Mouse (Mus musculus): ENCODE measurements at regions not wholly inside any gene's neighbourhood (a gene's known extent, or its start where the extent isn't known, plus 50 kb on each side); places are given as distances from the start of the nearest gene placed in this dataset.
"Not testable (repeated sequence)": the region's sequence is repeated elsewhere in the genome, so short reads cannot be mapped to it uniquely, and the experiment has no call there.

- H3K27ac ChIP-seq: no peak overlapping the region
- H3K9me3 ChIP-seq: no peaks in the 10 kb centered on the region
- no peaks in the 10 kb centered on the region for H3K36me3 ChIP-seq (replicated peaks)
- WGBS: 87% methylated on average over 5 of the region's 5 CpGs
- H3K4me1 ChIP-seq: peaks cover 8% of the 10 kb centered on the region
- H3K27me3 ChIP-seq (ENCODE audit: poor library complexity, severe bottlenecking): no peaks in the 10 kb centered on the region
- no peak for DNase-seq (ENCODE audit: extremely low spot score, low spot score)
- H3K4me3 ChIP-seq: no peak overlapping the region
Measured at GRCm38 (mm10) chr6:6371444-6372093, 154.6 kb upstream of the Slc25a13 start.

GRCm38 (mm10) chr6:6364037-6364436, 147.1 kb upstream of the Slc25a13 start:
- Histone ChIP-seq H3K27me3 (ENCODE audit: poor library complexity, severe bottlenecking) (no peaks in the 10 kb centered on the region), H3K4me1 (0 out of 2 replicates have a peak, but pooled peaks cover 10% of the 10 kb centered on the region), H3K4me3 (no peak overlapping the region), H3K36me3 (replicated peaks) (no peaks in the 10 kb centered on the region), H3K27ac (no peak overlapping the region), H3K9me3 (no peaks in the 10 kb centered on the region)
- peak; percentile 29 for DNase-seq (ENCODE audit: extremely low spot score, low spot score)
- WGBS: 61% methylated on average over 4 of the region's 4 CpGs

- no peaks in the 10 kb centered on the region for H3K36me3 ChIP-seq (replicated peaks)
- WGBS: 79% methylated on average over 4 of the region's 4 CpGs
- no peak for DNase-seq (ENCODE audit: extremely low spot score, low spot score)
- no peaks in the 10 kb centered on the region for H3K9me3 ChIP-seq
- H3K27me3 ChIP-seq (ENCODE audit: poor library complexity, severe bottlenecking): no peaks in the 10 kb centered on the region
- 0 out of 2 replicates have a peak, but pooled peaks cover 9% of the 10 kb centered on the region for H3K4me1 ChIP-seq
- H3K27ac ChIP-seq: no peak overlapping the region
- H3K4me3 ChIP-seq: no peak overlapping the region
Measured at GRCm38 (mm10) chr6:6362678-6363354, 145.8 kb upstream of the Slc25a13 start.

DNA sequence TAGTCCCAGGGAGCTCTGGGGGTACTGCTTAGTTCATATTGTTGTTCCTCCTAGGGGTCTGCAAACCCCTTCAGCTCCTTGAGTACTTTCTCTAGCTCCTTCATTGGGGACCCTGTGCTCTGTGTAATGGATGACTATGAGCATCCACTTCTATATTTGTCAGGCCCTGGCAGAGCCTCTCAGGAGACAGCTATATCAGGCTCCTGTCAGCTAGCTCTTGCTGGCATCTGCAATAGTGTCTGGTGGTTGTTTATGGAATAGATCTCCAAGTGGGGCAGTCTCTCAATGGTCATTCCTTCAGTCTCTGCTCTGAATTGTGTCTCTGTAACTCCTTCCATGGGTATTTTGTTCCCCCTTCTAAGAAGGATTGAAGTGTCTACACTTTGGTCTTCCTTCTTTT, 144.2 kb upstream of the Slc25a13 start:
- not testable (repeated sequence) for H3K27ac ChIP-seq; H3K27me3 ChIP-seq (ENCODE audit: poor library complexity, severe bottlenecking); H3K36me3 ChIP-seq (replicated peaks); H3K9me3 ChIP-seq; DNase-seq (ENCODE audit: extremely low spot score, low spot score); H3K4me3 ChIP-seq; H3K4me1 ChIP-seq

GRCm38 (mm10) chr6:6357477-6357876, 140.5 kb upstream of the Slc25a13 start:
- no peak for DNase-seq (ENCODE audit: extremely low spot score, low spot score)
- WGBS: 84% methylated on average over 2 of the region's 2 CpGs
- no peaks in the 10 kb centered on the region for H3K27me3 ChIP-seq (ENCODE audit: poor library complexity, severe bottlenecking)
- no peak overlapping the region for H3K27ac ChIP-seq
- no peak overlapping the region for H3K4me3 ChIP-seq
- H3K9me3 ChIP-seq: no peaks in the 10 kb centered on the region
- H3K36me3 ChIP-seq (replicated peaks): no peaks in the 10 kb centered on the region
- no peaks in the 10 kb centered on the region for H3K4me1 ChIP-seq

DNA sequence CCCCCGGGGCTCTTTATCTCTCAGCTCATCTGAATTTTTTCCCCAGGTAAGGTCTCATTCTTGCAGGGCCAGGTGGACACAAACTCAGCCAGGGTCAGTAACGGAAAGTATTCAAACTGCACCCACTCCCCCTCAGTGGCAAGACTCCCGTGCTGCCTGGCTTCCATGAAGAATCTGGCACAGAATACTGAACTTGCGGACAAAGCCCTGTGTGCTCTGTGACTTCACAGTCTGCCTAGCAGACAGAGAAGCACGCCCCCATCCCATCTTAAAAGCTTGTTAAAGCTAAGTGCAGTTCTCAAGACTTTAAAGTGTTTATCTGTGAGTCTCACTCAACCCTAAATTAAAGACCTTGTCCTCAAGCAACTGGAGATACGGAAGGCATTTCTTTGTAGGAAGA, 140.0 kb upstream of the Slc25a13 start:
- Histone ChIP-seq H3K9me3 (no peaks in the 10 kb centered on the region), H3K4me3 (no peak overlapping the region), H3K27me3 (ENCODE audit: poor library complexity, severe bottlenecking) (no peaks in the 10 kb centered on the region), H3K4me1 (no peaks in the 10 kb centered on the region), H3K36me3 (replicated peaks) (no peaks in the 10 kb centered on the region), H3K27ac (no peak overlapping the region)
- 82% methylated on average over 6 of the region's 6 CpGs for WGBS
- DNase-seq (ENCODE audit: extremely low spot score, low spot score): no peak

- WGBS: 81% methylated on average over 8 of the region's 8 CpGs
- no peak overlapping the region for H3K27ac ChIP-seq
- DNase-seq (ENCODE audit: extremely low spot score, low spot score): no peak
Measured at GRCm38 (mm10) chr6:6335251-6335650, 118.3 kb upstream of the Slc25a13 start.

DNA sequence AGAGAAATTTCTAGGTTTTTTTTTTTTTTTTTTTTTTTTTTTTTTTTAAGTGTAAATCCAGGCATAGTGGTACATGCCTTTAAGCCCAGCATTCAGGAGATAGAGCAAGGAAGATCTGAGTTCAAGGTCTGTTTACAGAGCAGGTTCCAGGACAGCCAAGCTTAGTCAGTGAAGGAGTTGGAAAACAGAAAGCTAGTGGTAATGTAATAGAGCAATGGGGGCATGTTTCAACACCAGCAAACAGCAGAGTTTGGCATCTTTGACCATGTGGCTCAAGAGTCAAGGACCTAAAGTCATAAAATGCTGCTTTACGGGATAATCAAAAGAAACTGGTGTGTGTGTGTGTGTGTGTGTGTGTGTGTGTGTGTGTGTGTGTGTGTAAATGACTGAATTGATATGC, 113.3 kb upstream of the Slc25a13 start:
- no peaks in the 10 kb centered on the region for H3K27me3 ChIP-seq (ENCODE audit: poor library complexity, severe bottlenecking)
- no peak for DNase-seq (ENCODE audit: extremely low spot score, low spot score)
- H3K4me1 ChIP-seq: no peaks in the 10 kb centered on the region
- no peak overlapping the region for H3K4me3 ChIP-seq
- H3K9me3 ChIP-seq: peaks cover 15% of the 10 kb centered on the region
- H3K36me3 ChIP-seq (replicated peaks): no peaks in the 10 kb centered on the region
- WGBS: 100% methylated on average over 1 of the region's 1 CpGs
- H3K27ac ChIP-seq: no peak overlapping the region

More at GRCm38 (mm10) chr6:6335251-6335650, 118.3 kb upstream of the Slc25a13 start:
- H3K9me3 ChIP-seq: no peaks in the 10 kb centered on the region
- H3K27me3 ChIP-seq (ENCODE audit: poor library complexity, severe bottlenecking): no peaks in the 10 kb centered on the region
- H3K4me3 ChIP-seq: no peak overlapping the region
- no peaks in the 10 kb centered on the region for H3K4me1 ChIP-seq
- H3K36me3 ChIP-seq (replicated peaks): no peaks in the 10 kb centered on the region

DNA sequence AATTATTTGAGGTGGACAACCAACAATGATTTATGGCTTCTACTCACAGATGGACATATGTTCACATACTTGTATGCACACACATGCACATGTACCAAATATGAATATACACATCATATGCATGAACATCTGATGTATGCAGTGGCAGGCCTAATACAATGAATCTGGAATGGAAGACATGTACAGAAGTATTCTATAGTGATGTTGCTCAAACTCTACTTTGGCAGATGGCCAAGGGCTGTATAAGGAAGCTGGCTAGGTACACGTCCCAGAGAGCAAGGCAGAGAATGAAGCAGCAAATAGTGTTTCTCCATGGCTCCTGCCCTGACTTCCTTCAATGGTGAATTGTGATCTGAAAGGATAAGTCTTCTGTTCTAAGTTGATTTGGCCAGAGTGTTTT, 108.5 kb upstream of the Slc25a13 start:
- Histone ChIP-seq H3K9me3 (peaks cover 15% of the 10 kb centered on the region), H3K36me3 (replicated peaks) (no peaks in the 10 kb centered on the region), H3K27me3 (ENCODE audit: poor library complexity, severe bottlenecking) (no peaks in the 10 kb centered on the region), H3K4me3 (no peak overlapping the region), H3K4me1 (peaks cover 3% of the 10 kb centered on the region; the same call in 1 of the 2 replicates), H3K27ac (no peak overlapping the region)
- DNase-seq (ENCODE audit: extremely low spot score, low spot score): no peak
- WGBS: 80% methylated on average over 1 of the region's 1 CpGs

- no peak overlapping the region for H3K27ac ChIP-seq
- H3K4me3 ChIP-seq: no peak overlapping the region
- no peaks in the 10 kb centered on the region for H3K9me3 ChIP-seq
- 68% methylated on average over 4 of the region's 4 CpGs for WGBS
- DNase-seq (ENCODE audit: extremely low spot score, low spot score): no peak
- H3K27me3 ChIP-seq (ENCODE audit: poor library complexity, severe bottlenecking): no peaks in the 10 kb centered on the region
- peaks cover 7% of the 10 kb centered on the region; the same call in 1 of the 2 replicates for H3K4me1 ChIP-seq
- no peaks in the 10 kb centered on the region for H3K36me3 ChIP-seq (replicated peaks)
Measured at GRCm38 (mm10) chr6:6316725-6317124, 99.8 kb upstream of the Slc25a13 start.

GRCm38 (mm10) chr6:6313171-6313570, 96.2 kb upstream of the Slc25a13 start:
- Histone ChIP-seq H3K27ac (no peak overlapping the region), H3K4me3 (no peak overlapping the region), H3K36me3 (replicated peaks) (no peaks in the 10 kb centered on the region), H3K4me1 (peaks cover 7% of the 10 kb centered on the region; the same call in 1 of the 2 replicates), H3K27me3 (ENCODE audit: poor library complexity, severe bottlenecking) (peaks cover 2% of the 10 kb centered on the region), H3K9me3 (no peaks in the 10 kb centered on the region)
- 86% methylated on average over 6 of the region's 6 CpGs for WGBS
- no peak for DNase-seq (ENCODE audit: extremely low spot score, low spot score)

GRCm38 (mm10) chr6:6310213-6310612, 93.2 kb upstream of the Slc25a13 start:
- Histone ChIP-seq H3K9me3 (no peaks in the 10 kb centered on the region), H3K4me3 (no peak overlapping the region), H3K4me1 (peaks cover 9% of the 10 kb centered on the region), H3K36me3 (replicated peaks) (no peaks in the 10 kb centered on the region), H3K27ac (no peak overlapping the region), H3K27me3 (ENCODE audit: poor library complexity, severe bottlenecking) (peaks cover 17% of the 10 kb centered on the region)
- 91% methylated on average over 3 of the region's 3 CpGs for WGBS
- no peak for DNase-seq (ENCODE audit: extremely low spot score, low spot score)

DNA sequence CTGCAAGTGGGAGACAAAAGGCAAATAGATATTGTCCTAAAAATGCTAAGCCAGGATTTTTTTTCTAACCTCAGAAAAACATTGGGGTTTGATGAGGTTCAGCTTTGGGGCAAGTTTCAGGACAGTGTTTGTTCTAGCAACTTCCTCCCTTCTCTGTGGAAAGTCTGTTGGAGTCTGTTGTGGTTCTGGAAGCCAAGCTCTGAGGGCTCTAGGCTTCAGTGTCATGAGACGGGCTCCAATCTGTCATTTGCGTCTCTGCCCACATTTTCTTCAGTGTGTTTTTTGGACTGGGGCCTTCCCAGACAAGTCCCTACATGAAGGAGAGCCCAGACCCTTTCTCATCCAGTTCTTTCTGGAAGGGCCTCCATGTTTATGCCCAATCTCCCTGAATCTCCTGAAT, 90.6 kb upstream of the Slc25a13 start:
- H3K27me3 ChIP-seq (ENCODE audit: poor library complexity, severe bottlenecking): peaks cover 20% of the 10 kb centered on the region
- peaks cover 20% of the 10 kb centered on the region for H3K4me1 ChIP-seq
- H3K9me3 ChIP-seq: no peaks in the 10 kb centered on the region
- H3K4me3 ChIP-seq: no peak overlapping the region
- DNase-seq (ENCODE audit: extremely low spot score, low spot score): no peak
- 91% methylated on average over 2 of the region's 2 CpGs for WGBS
- no peaks in the 10 kb centered on the region for H3K36me3 ChIP-seq (replicated peaks)
- H3K27ac ChIP-seq: no peak overlapping the region

Measured in forebrain, embryonic 10.5 days (tissue).